Mouse (Mus musculus): ENCODE data around the gene Pdlim7. TPM values are rescaled to one million over a fixed set of nuclear protein-coding genes. Genes with fewer than 3 reads are reported as not detected.

Gene Pdlim7
- total RNA-seq (2023): 100 to 1,000 TPM; 107 to 126 TPM

DNA sequence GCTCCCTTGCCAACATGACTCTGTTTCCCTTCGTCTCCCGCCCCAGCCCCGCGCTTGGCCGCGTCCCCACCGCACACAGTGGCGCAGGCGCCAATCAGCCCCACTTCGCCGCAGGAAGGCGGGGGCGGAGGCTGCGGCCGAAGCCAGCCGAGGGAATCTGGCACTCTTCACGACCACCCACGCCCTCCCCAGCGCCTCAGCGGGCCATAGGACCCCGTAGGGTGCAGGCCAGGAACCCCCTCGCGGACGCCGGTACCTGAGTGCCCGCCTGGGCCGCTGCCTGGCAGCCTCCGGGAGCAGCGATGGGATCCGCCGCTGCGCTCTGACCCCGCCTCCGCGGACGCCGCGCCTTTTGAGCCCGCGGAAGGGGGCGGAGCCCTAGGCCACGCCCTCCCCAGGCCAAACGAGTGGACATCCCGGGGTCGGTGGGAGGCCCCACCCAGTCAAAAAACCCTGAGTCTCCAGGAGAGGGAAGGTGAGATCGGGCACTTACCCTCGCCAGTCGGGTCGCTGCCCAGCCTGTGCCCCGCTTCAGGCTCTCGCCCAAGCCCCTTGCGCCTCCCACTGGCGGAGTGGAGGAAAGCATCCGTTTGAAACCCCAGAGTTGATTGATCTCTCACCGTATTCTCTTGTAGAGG, at the start of gene Pdlim7:
Gene Pdlim7, minus strand, starts transcription at position 566 of the 638 bp plus-strand sequence.

DNA sequence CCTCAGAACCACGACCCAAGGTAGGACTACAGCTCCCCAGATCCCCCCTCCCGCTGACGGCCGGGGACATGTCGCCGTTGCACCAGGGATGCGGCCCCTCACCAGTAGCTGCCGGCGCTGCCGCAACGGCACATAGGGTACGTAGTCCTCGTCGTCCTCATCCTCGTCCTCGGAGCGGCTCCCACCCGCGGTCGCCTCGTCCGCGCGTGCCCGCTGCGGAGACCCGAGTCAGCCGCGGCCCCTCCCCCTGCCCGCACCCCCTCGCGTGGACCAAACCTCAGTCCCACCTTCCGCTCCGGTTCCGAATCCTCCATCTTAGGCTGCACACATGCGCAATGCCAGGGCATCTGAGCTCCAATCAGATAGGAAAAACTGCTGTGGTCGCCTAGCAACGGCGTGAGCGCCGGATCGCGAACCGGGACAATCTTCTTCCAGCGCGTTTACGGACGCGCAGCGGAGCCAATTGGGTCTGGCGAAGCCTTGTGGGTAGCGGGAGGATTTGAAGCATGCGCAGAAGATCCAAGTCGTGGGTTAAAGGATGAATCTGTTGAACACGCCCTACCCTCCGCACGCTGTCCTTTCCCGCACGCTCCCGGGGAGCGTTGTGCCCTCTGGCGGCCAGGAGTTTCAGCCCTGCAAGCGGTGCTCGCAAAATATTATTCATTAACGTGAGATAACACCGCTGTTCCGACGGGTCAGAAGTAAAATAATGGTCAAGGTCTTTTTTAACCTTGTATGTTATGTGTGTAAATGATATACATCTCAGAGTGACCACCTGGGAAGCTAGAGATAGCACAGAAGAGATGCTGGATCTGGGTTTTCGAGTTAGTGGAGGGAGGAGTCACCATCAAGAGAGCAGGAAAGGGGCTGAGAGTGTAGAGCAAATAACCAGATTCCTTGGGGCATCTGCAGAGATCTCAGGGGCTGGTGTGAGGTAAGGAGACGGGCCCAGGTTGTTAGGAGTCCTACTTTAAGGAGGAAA, 23.0 kb upstream of the Pdlim7 start, which contains the start of gene Ddx41:
Gene Ddx41, minus strand, starts transcription at position 465 of the 982 bp plus-strand sequence.

DNA sequence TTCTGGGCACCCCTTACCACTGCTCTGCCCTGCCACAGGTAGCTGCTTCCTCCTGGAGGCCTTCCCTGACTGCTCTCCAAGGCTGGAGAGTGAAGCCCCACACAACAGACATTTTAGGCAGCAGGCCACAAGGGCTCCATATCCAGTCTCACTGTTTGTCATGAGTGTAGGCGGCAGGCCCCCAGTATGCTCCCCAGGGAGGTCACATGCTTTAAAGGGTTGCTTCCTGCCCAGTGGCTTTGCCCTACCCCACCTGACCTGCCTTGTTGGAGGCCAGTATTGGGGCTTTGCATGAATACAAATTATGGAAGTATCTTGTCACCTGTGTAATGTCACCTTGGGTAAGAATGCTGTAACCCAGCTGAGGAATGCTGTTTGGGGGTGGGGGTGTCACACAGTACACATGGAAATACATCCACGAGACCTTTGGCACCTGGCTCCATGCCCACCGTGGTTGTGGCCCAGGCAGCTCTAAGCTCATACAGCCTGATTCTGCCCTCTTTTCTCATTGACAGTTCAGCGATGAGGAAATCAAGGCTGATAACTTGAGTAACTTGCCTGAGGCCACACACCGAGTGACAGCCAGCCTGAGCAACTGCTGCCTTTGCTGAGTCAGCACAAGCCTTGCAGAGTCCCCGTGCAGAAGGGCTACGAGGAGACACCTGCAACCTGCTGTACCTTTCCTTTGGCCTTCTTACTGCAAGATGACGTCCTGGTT, 15.9 kb upstream of the Pdlim7 start, which contains the start of gene Dok3:
Gene Dok3, minus strand, starts transcription at position 99 of the 718 bp plus-strand sequence.

DNA sequence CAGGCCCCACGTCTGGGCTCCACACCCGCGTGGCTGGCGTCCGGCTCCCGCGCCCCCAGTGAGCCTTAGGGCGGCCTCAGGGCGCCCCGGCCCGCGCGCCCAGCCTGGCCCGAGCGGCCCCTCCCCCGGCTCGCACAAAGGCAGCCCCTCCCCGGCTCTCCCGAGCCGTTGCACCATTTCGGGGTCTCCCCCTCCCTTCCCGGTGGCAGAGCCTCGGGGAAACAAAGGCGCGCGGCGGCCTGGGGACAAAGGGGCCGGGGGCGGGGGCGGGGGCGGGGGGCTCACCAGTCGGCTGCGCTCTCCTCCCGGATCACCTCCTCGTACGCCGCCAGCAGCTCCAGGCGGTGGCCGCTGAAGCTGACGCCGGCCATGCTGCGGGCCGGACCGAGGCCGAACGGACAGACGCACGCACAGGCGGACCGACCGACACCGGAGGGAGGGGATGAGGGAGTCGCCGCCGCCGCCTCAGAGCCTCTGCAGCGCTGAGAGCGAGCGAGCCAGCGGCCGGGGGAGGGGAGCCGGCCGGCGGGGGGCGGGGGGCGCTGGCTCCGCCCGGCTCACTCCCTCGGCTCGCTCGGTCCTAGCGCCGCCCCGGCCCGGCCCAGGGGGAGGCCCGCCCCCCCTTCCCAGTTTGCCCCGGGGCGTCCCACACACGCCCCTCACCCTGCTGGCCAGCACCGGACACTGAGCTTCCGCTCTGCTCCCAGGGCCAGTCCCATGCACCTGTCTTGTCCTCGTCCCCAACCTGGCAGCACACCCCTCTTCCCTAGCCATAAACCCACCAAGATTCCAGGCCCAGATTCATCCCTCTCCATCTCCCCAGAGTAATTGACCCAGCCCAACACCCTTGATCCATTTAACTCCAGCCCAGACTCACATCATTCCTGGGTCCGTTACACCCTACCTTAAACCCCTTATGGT, 25.6 kb downstream of the Pdlim7 start, which contains the start of gene Dbn1:
Gene Dbn1, minus strand, starts transcription at position 534 of the 921 bp plus-strand sequence.

DNA sequence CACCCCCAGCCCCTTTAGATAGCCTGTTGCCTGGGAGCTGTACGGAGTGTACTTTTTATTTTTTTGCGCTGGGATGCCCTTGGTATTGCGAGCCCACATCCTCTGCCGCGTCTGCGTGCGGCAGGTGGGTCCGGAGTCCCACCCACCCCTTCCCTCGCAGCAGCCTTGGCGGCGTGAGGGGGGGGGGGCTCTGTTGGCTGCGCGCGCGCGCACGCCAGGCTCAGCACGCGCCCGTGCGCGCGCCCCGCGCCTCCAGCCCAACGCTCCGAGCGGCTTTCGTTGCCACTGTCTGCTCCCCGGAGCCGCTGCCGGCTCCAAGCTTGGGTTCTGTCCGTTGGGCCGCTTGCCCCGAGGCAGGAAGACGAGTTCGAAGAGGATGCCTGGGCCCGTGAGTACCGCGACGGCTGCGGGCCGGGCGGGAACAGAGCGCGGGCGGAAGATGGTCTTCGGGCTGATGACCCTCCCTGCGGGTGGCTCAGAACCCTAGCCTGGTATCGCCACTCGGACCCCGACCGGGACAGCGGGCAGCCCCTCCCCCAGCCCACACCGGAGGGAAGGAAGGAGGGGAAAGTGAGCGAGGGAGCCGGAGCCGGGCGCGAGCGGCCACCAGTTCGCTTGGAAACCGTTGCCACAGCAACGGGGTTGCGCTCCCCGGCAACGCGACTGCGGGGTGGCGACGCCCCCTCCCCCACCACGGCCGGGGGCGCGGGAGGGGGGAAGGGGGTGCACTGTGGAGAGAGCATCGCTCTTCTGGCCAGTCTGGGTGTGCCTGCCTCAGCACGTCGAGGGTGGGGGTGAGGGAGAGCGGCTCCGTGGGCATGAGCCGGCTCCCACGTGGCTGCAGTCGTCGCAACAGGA, 49.2 kb downstream of the Pdlim7 start, which contains the start of gene Prr7:
Gene Prr7, plus strand, starts transcription at position 241 of the 858 bp plus-strand sequence.

Other genes with a start within 250 kb of the Pdlim7 start
- gene Prelid1, start 193.2 kb downstream of the Pdlim7 start, total RNA-seq (2023): 100 to 1,000 TPM; 196 to 208 TPM
- 10 to 100 TPM; 73.9 to 75.8 TPM for gene Rab24, start 191.7 kb downstream of the Pdlim7 start, total RNA-seq (2023)
- gene Mxd3, start 183.9 kb downstream of the Pdlim7 start, total RNA-seq (2023): 10 to 100 TPM; 15.2 to 16.0 TPM
- 10 to 100 TPM; 77.1 to 89.8 TPM for gene Lman2, start 150.9 kb downstream of the Pdlim7 start, total RNA-seq (2023)
- 100 to 1,000 TPM; 106 to 113 TPM for gene Rgs14, start 143.9 kb downstream of the Pdlim7 start, total RNA-seq (2023)
- not detected for gene Slc34a1, start 115.5 kb downstream of the Pdlim7 start, total RNA-seq (2023)
- not detected for gene Pfn3, start 98.4 kb downstream of the Pdlim7 start, total RNA-seq (2023)
- 1 to 10 TPM; 2.2 TPM for gene F12, start 86.9 kb downstream of the Pdlim7 start, total RNA-seq (2023)
- gene Grk6, start 68.6 kb downstream of the Pdlim7 start, total RNA-seq (2023): 100 to 1,000 TPM; 211 to 221 TPM
- gene Prr7, start 49.4 kb downstream of the Pdlim7 start, total RNA-seq (2023): 10 to 100 TPM in 1 of 2 experiments, 1 to 10 TPM in 1; 8.3 to 10.5 TPM
- under 1 TPM; 0.20 to 0.47 TPM for gene Dbn1, start 25.6 kb downstream of the Pdlim7 start, total RNA-seq (2023)
- 100 to 1,000 TPM; 326 to 337 TPM for gene Dok3, start 15.6 kb upstream of the Pdlim7 start, total RNA-seq (2023)
- 10 to 100 TPM; 36.1 to 39.6 TPM for gene Ddx41, start 23.0 kb upstream of the Pdlim7 start, total RNA-seq (2023)
- 10 to 100 TPM; 84.2 to 84.9 TPM for gene Fam193b, start 57.4 kb upstream of the Pdlim7 start, total RNA-seq (2023)
- gene Tmed9, start 60.1 kb upstream of the Pdlim7 start, total RNA-seq (2023): 10 to 100 TPM; 61.5 to 73.1 TPM
- gene B4galt7, start 86.2 kb upstream of the Pdlim7 start, total RNA-seq (2023): 10 to 100 TPM in 1 of 2 experiments, 1 to 10 TPM in 1; 10.0 to 10.5 TPM
- gene Caml, start 109.3 kb upstream of the Pdlim7 start, total RNA-seq (2023): 10 to 100 TPM; 11.4 to 12.8 TPM
- 10 to 100 TPM; 34.6 to 38.5 TPM for gene Ddx46, start 121.4 kb upstream of the Pdlim7 start, total RNA-seq (2023)
- gene B230219D22Rik, start 179.4 kb upstream of the Pdlim7 start, total RNA-seq (2023): 10 to 100 TPM; 24.5 to 28.5 TPM
- 10 to 100 TPM; 11.3 to 17.6 TPM for gene Txndc15, start 201.0 kb upstream of the Pdlim7 start, total RNA-seq (2023)
- gene Pcbd2, start 213.7 kb upstream of the Pdlim7 start, total RNA-seq (2023): 10 to 100 TPM; 36.2 to 37.8 TPM